Mouse (Mus musculus): ENCODE results near the gene Ssx2ip. TPM values are rescaled to one million over a fixed set of nuclear protein-coding genes. Genes with fewer than 3 reads are reported as not detected.
"Not testable (repeated sequence)": the region's sequence is repeated elsewhere in the genome, so short reads cannot be mapped to it uniquely, and the experiment has no call there.

The Ssx2ip gene
- polyA plus RNA-seq, 1 experiment from 2014 or later = 16.6 TPM

- H3K9ac ChIP-seq = no peak overlapping the region
Observed at GRCm38 (mm10) chr3:146423710-146424109, 19.3 kb downstream of the Ssx2ip start.

GRCm38 (mm10) chr3:146424306-146424900, 20.0 kb downstream of the Ssx2ip start:
- Histone ChIP-seq H3K36me3 (replicated peaks) (peaks cover 21% of the 10 kb centered on the region), H3K4me3 (no peak overlapping the region), H3K27me3 (replicated peaks) (no peaks in the 10 kb centered on the region), H3K9ac (no peak overlapping the region), H3K4me2 (no peak overlapping the region), H3K9me3 (no peaks in the 10 kb centered on the region), H3K27ac (no peak overlapping the region), H3K4me1 (no peaks in the 10 kb centered on the region)
- WGBS = 73% methylated on average over 7 of the region's 7 CpGs
- no peak for ATAC-seq (replicated peaks)

More at GRCm38 (mm10) chr3:146423710-146424109, 19.3 kb downstream of the Ssx2ip start:
- ATAC-seq (replicated peaks) = no peak
- Histone ChIP-seq H3K9me3 (no peaks in the 10 kb centered on the region), H3K36me3 (replicated peaks) (peaks cover 20% of the 10 kb centered on the region), H3K4me1 (no peaks in the 10 kb centered on the region), H3K27ac (no peak overlapping the region), H3K4me3 (no peak overlapping the region), H3K27me3 (replicated peaks) (no peaks in the 10 kb centered on the region), H3K4me2 (no peak overlapping the region)
- WGBS = 85% methylated on average over 7 of the region's 7 CpGs

GRCm38 (mm10) chr3:146425902-146426301, 21.5 kb downstream of the Ssx2ip start:
- H3K4me3 ChIP-seq = no peak overlapping the region
- no peak for ATAC-seq (replicated peaks)
- no peak overlapping the region for H3K9ac ChIP-seq
- no peak overlapping the region for H3K4me2 ChIP-seq
- H3K9me3 ChIP-seq = no peaks in the 10 kb centered on the region
- WGBS = 75% methylated on average over 7 of the region's 7 CpGs
- H3K36me3 ChIP-seq (replicated peaks) = peaks cover 21% of the 10 kb centered on the region; the same call in 1 of the 2 replicates
- H3K27ac ChIP-seq = no peak overlapping the region
- H3K27me3 ChIP-seq (replicated peaks) = no peaks in the 10 kb centered on the region
- no peaks in the 10 kb centered on the region for H3K4me1 ChIP-seq

- H3K9me3 ChIP-seq = no peaks in the 10 kb centered on the region
- no peak overlapping the region for H3K9ac ChIP-seq
- no peak overlapping the region for H3K4me2 ChIP-seq
- H3K27me3 ChIP-seq (replicated peaks) = no peaks in the 10 kb centered on the region
- H3K4me3 ChIP-seq = no peak overlapping the region
- no peaks in the 10 kb centered on the region for H3K4me1 ChIP-seq
- no peak overlapping the region for H3K27ac ChIP-seq
- H3K36me3 ChIP-seq (replicated peaks) = peaks cover 21% of the 10 kb centered on the region; the same call in 1 of the 2 replicates
- ATAC-seq (replicated peaks) = peak; percentile 62
- WGBS = 67% methylated on average over 8 of the region's 8 CpGs
Observed at GRCm38 (mm10) chr3:146426489-146426888, 22.0 kb downstream of the Ssx2ip start.

GRCm38 (mm10) chr3:146433063-146433462, 28.6 kb downstream of the Ssx2ip start:
- not testable (repeated sequence) for H3K4me3 ChIP-seq; H3K9ac ChIP-seq; H3K27me3 ChIP-seq (replicated peaks); H3K4me1 ChIP-seq; H3K27ac ChIP-seq; H3K9me3 ChIP-seq; ATAC-seq (replicated peaks); H3K4me2 ChIP-seq
- peaks cover 27% of the 10 kb centered on the region for H3K36me3 ChIP-seq (replicated peaks)
- 92% methylated on average over 11 of the region's 11 CpGs for WGBS

- Histone ChIP-seq H3K27me3 (replicated peaks) (no peaks in the 10 kb centered on the region), H3K4me3 (no peak overlapping the region), H3K4me1 (no peaks in the 10 kb centered on the region), H3K36me3 (replicated peaks) (peaks cover 29% of the 10 kb centered on the region; the same call in 1 of the 2 replicates), H3K4me2 (no peak overlapping the region), H3K9ac (no peak overlapping the region), H3K27ac (no peak overlapping the region), H3K9me3 (no peaks in the 10 kb centered on the region)
- no peak for ATAC-seq (replicated peaks)
- 91% methylated on average over 14 of the region's 14 CpGs for WGBS
Observed at GRCm38 (mm10) chr3:146433681-146434350, 29.4 kb downstream of the Ssx2ip start.

- Histone ChIP-seq H3K4me3 (no peak overlapping the region), H3K9ac (no peak overlapping the region), H3K27me3 (replicated peaks) (no peaks in the 10 kb centered on the region), H3K4me1 (no peaks in the 10 kb centered on the region), H3K36me3 (replicated peaks) (peaks cover 30% of the 10 kb centered on the region; the same call in 1 of the 2 replicates), H3K4me2 (no peak overlapping the region), H3K9me3 (no peaks in the 10 kb centered on the region), H3K27ac (no peak overlapping the region)
- 92% methylated on average over 8 of the region's 8 CpGs for WGBS
- ATAC-seq (replicated peaks) = no peak
Observed at GRCm38 (mm10) chr3:146434686-146435085, 30.2 kb downstream of the Ssx2ip start.

- Histone ChIP-seq H3K27ac (no peak overlapping the region), H3K9ac (no peak overlapping the region), H3K9me3 (no peaks in the 10 kb centered on the region), H3K4me3 (no peak overlapping the region), H3K4me1 (no peaks in the 10 kb centered on the region), H3K27me3 (replicated peaks) (no peaks in the 10 kb centered on the region), H3K36me3 (replicated peaks) (peaks cover 27% of the 10 kb centered on the region; the same call in 1 of the 2 replicates), H3K4me2 (no peak overlapping the region)
- WGBS = 90% methylated on average over 11 of the region's 11 CpGs
- ATAC-seq (replicated peaks) = no peak
Observed at GRCm38 (mm10) chr3:146435533-146435932, 31.1 kb downstream of the Ssx2ip start.

GRCm38 (mm10) chr3:146436114-146436513, 31.7 kb downstream of the Ssx2ip start:
- no peak for ATAC-seq (replicated peaks)

GRCm38 (mm10) chr3:146440011-146440410, 35.6 kb downstream of the Ssx2ip start:
- no peak overlapping the region for H3K27ac ChIP-seq
- H3K9ac ChIP-seq = no peak overlapping the region
- 92% methylated on average over 12 of the region's 12 CpGs for WGBS
- no peaks in the 10 kb centered on the region for H3K9me3 ChIP-seq
- ATAC-seq (replicated peaks) = no peak
- H3K36me3 ChIP-seq (replicated peaks) = peaks cover 14% of the 10 kb centered on the region; the same call in 1 of the 2 replicates
- H3K27me3 ChIP-seq (replicated peaks) = no peaks in the 10 kb centered on the region
- H3K4me2 ChIP-seq = no peak overlapping the region
- no peak overlapping the region for H3K4me3 ChIP-seq
- no peaks in the 10 kb centered on the region for H3K4me1 ChIP-seq

More at GRCm38 (mm10) chr3:146436114-146436513, 31.7 kb downstream of the Ssx2ip start:
- Histone ChIP-seq H3K4me1 (no peaks in the 10 kb centered on the region), H3K27me3 (replicated peaks) (no peaks in the 10 kb centered on the region), H3K9ac (no peak overlapping the region), H3K27ac (no peak overlapping the region), H3K4me2 (no peak overlapping the region), H3K36me3 (replicated peaks) (peaks cover 27% of the 10 kb centered on the region; the same call in 1 of the 2 replicates), H3K4me3 (no peak overlapping the region), H3K9me3 (no peaks in the 10 kb centered on the region)
- 92% methylated on average over 8 of the region's 8 CpGs for WGBS

- Histone ChIP-seq H3K27me3 (replicated peaks) (no peaks in the 10 kb centered on the region), H3K9me3 (no peaks in the 10 kb centered on the region), H3K9ac (no peak overlapping the region), H3K4me1 (no peaks in the 10 kb centered on the region), H3K4me2 (no peak overlapping the region), H3K27ac (no peak overlapping the region), H3K36me3 (replicated peaks) (peaks cover 14% of the 10 kb centered on the region; the same call in 1 of the 2 replicates), H3K4me3 (no peak overlapping the region)
- 88% methylated on average over 7 of the region's 7 CpGs for WGBS
- ATAC-seq (replicated peaks) = no peak
Observed at GRCm38 (mm10) chr3:146440422-146440821, 36.0 kb downstream of the Ssx2ip start.

GRCm38 (mm10) chr3:146442484-146442883, 38.0 kb downstream of the Ssx2ip start:
- Histone ChIP-seq H3K27ac (no peak overlapping the region), H3K4me1 (no peaks in the 10 kb centered on the region), H3K9me3 (no peaks in the 10 kb centered on the region), H3K36me3 (replicated peaks) (peaks cover 10% of the 10 kb centered on the region; the same call in 1 of the 2 replicates), H3K9ac (no peak overlapping the region), H3K4me3 (no peak overlapping the region), H3K27me3 (replicated peaks) (no peaks in the 10 kb centered on the region), H3K4me2 (no peak overlapping the region)
- ATAC-seq (replicated peaks) = no peak
- WGBS = 96% methylated on average over 7 of the region's 7 CpGs
